Mouse (Mus musculus) G1E-ER4 (cell line): Measurements from ENCODE around the gene Susd5. TPM values are rescaled to one million over a fixed set of nuclear protein-coding genes. Genes with fewer than 3 reads are reported as not detected.

Source experiments
- GATA1 ChIP-seq: IDR thresholded peaks from one replicate; pipeline ENCODE4 v1.8.0; 2012; ENCODE audit warnings: low read length, inconsistent platforms
- polyA plus RNA-seq: library from polyadenylated mRNA; stranded (reverse); fragments of >175 nt; gene quantifications from 2 replicates; pipeline ENCODE4 v1.2.3, GENCODE M21; 2012

Susd5 gene
- polyA plus RNA-seq, 1 experiment: not detected

- no peak for TF ChIP-seq GATA1
Observed at GRCm38 (mm10) chr9:114046676-114047075, 10.3 kb upstream of the Susd5 start.

GRCm38 (mm10) chr9:114050106-114050505 lies 6.8 kb upstream of the Susd5 start:
- TF ChIP-seq GATA1: no peak

- TF ChIP-seq GATA1: no peak
Observed at GRCm38 (mm10) chr9:114050778-114051177, 6.2 kb upstream of the Susd5 start.

- no peak for TF ChIP-seq GATA1
Observed at GRCm38 (mm10) chr9:114052031-114052430, 4.9 kb upstream of the Susd5 start.

- TF ChIP-seq GATA1: no peak
Observed at GRCm38 (mm10) chr9:114052866-114053265, 4.1 kb upstream of the Susd5 start.

- TF ChIP-seq GATA1: no peak
Observed at GRCm38 (mm10) chr9:114068494-114069053, 11.6 kb downstream of the Susd5 start.

GRCm38 (mm10) chr9:114069372-114069771 lies 12.4 kb downstream of the Susd5 start:
- no peak for TF ChIP-seq GATA1

- no peak for TF ChIP-seq GATA1
Observed at GRCm38 (mm10) chr9:114073681-114074080, 16.7 kb downstream of the Susd5 start.

- no peak for TF ChIP-seq GATA1
Observed at GRCm38 (mm10) chr9:114086422-114086821, 29.5 kb downstream of the Susd5 start.

GRCm38 (mm10) chr9:114087106-114087815 lies 30.3 kb downstream of the Susd5 start:
- no peak for TF ChIP-seq GATA1

- no peak for TF ChIP-seq GATA1
Observed at GRCm38 (mm10) chr9:114094854-114095253, 37.9 kb downstream of the Susd5 start.

- TF ChIP-seq GATA1: no peak
Observed at GRCm38 (mm10) chr9:114098716-114099302, 41.9 kb downstream of the Susd5 start.

GRCm38 (mm10) chr9:114110268-114110667 lies 53.3 kb downstream of the Susd5 start:
- no peak for TF ChIP-seq GATA1

GRCm38 (mm10) chr9:114111161-114111560 lies 54.2 kb downstream of the Susd5 start:
- TF ChIP-seq GATA1: no peak

- TF ChIP-seq GATA1: no peak
Observed at GRCm38 (mm10) chr9:114112226-114112625, 55.3 kb downstream of the Susd5 start.

GRCm38 (mm10) chr9:114113911-114114623 lies 57.1 kb downstream of the Susd5 start:
- TF ChIP-seq GATA1: no peak

Other genes with a start within 250 kb of the Susd5 start
- gene Ubp1, start 126.2 kb upstream of the Susd5 start, polyA plus RNA-seq: 80.1 and 98.5 TPM in 2 replicates
- gene Fbxl2, start 10.9 kb upstream of the Susd5 start, polyA plus RNA-seq: 0.13 and 0.25 TPM in 2 replicates